Mouse (Mus musculus): ENCODE measurements around the gene Acta2. TPM values are rescaled to one million over a fixed set of nuclear protein-coding genes. Genes with fewer than 3 reads are reported as not detected.
A peak's percentile ranks its signal among the peaks of the same experiment; 100 is the strongest.

Acta2 gene
- polyA plus RNA-seq, 1 experiment from 2014 or later, result 1,820 TPM

DNA sequence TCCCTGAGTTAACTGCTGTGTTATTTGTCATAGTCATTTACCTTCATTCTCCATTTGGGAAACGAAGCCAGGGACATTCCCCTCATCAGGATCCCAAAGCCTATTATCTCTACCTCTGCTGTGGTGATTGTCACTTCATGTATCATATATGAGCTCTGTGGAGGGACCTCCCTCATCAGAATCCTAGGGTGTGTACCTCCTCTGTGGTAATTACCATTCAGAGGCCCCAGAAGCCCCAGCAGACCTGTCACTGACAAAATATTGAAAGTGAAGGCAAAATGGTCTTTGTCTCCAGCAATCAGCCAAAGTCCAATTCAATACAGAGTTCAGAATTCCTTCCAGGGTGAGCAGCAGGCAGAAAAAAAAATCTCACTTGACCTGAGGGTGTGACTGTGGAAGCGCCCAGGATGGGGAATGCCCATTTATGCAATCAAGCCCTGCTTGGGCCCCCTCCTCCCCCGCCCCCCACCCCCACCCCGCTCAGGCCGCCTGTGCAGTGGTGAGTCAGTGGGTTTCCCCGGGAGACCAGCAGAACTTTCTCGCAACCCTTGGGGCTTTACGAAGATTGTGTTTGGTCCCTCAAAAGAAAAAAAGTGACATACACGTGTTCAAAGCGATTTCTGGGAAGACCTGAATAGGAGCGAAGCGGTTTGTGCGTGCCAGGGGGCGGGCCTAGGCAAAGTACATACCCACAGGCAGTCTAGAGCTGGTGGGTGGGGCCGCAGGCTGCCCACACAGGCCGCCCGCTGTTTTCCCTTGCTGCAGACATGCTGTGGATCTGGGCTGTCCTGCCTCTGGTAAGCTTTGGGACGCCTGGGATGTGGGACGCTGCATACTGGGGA lies 34.8 kb upstream of the Acta2 start, which contains the start of gene Fas:
Gene Fas (plus strand): TSS at position 719 of the 842 bp plus-strand sequence.
- H3K4me1 ChIP-seq, result 0 out of 2 replicates have a peak, but pooled peaks cover 7% of the 10 kb centered on the region
- peak within 1 kb of the TSS; percentile 51 for H3K4me3 ChIP-seq (replicated peaks)
- ATAC-seq (ENCODE audit: insufficient read depth, low FRiP score, low read depth), result peak; percentile 94
- WGBS, result 2% methylated on average over 19 of the region's 19 CpGs
- H3K9me3 ChIP-seq, result no peaks in the 10 kb centered on the region
- H3K9ac ChIP-seq, result 0 out of 2 replicates have a peak within 1 kb of the TSS, but pooled peaks have one; percentile 29
- H3K36me3 ChIP-seq, result no peaks in the 10 kb centered on the region
- H3K4me2 ChIP-seq, result peak within 1 kb of the TSS; percentile 94
- H3K27me3 ChIP-seq (replicated peaks), result no peaks in the 10 kb centered on the region
- H3K27ac ChIP-seq, result no peak within 1 kb of the TSS

- Histone ChIP-seq H3K4me2 (no peak overlapping the region), H3K9ac (no peak overlapping the region)
- WGBS, result 93% methylated on average over 1 of the region's 1 CpGs
These were observed 33.3 kb upstream of the Acta2 start for GRCm38 (mm10) chr19:34288696-34289095.

GRCm38 (mm10) chr19:34287656-34288415 lies 32.4 kb upstream of the Acta2 start:
- H3K36me3 ChIP-seq, result no peaks in the 10 kb centered on the region
- peaks cover 9% of the 10 kb centered on the region; the same call in 1 of the 2 replicates for H3K4me1 ChIP-seq
- H3K9ac ChIP-seq, result no peak overlapping the region
- H3K9me3 ChIP-seq, result no peaks in the 10 kb centered on the region
- no peak for ATAC-seq (ENCODE audit: insufficient read depth, low FRiP score, low read depth)
- 71% methylated on average over 13 of the region's 13 CpGs for WGBS
- H3K4me3 ChIP-seq (replicated peaks), result no peak overlapping the region
- H3K4me2 ChIP-seq, result no peak overlapping the region
- no peaks in the 10 kb centered on the region for H3K27me3 ChIP-seq (replicated peaks)
- no peak overlapping the region for H3K27ac ChIP-seq

More at GRCm38 (mm10) chr19:34288696-34289095, 33.3 kb upstream of the Acta2 start:
- no peaks in the 10 kb centered on the region for H3K36me3 ChIP-seq
- no peaks in the 10 kb centered on the region for H3K27me3 ChIP-seq (replicated peaks)
- H3K27ac ChIP-seq, result no peak overlapping the region
- H3K4me1 ChIP-seq, result peaks cover 9% of the 10 kb centered on the region; the same call in 1 of the 2 replicates
- no peaks in the 10 kb centered on the region for H3K9me3 ChIP-seq
- no peak for ATAC-seq (ENCODE audit: insufficient read depth, low FRiP score, low read depth)
- no peak overlapping the region for H3K4me3 ChIP-seq (replicated peaks)

- Histone ChIP-seq H3K27me3 (replicated peaks) (no peaks in the 10 kb centered on the region), H3K36me3 (no peaks in the 10 kb centered on the region), H3K9me3 (no peaks in the 10 kb centered on the region), H3K4me2 (no peak overlapping the region), H3K27ac (no peak overlapping the region), H3K4me1 (peaks cover 9% of the 10 kb centered on the region; the same call in 1 of the 2 replicates), H3K9ac (no peak overlapping the region), H3K4me3 (replicated peaks) (no peak overlapping the region)
- no peak for ATAC-seq (ENCODE audit: insufficient read depth, low FRiP score, low read depth)
These were observed 31.8 kb upstream of the Acta2 start for GRCm38 (mm10) chr19:34287221-34287620.

- Histone ChIP-seq H3K9ac (no peak overlapping the region), H3K4me3 (replicated peaks) (no peak overlapping the region), H3K27ac (no peak overlapping the region), H3K27me3 (replicated peaks) (no peaks in the 10 kb centered on the region), H3K4me1 (peaks cover 3% of the 10 kb centered on the region; the same call in 1 of the 2 replicates), H3K4me2 (no peak overlapping the region), H3K36me3 (no peaks in the 10 kb centered on the region), H3K9me3 (no peaks in the 10 kb centered on the region)
- WGBS, result 38% methylated on average over 2 of the region's 2 CpGs
- no peak for ATAC-seq (ENCODE audit: insufficient read depth, low FRiP score, low read depth)
These were observed 29.4 kb upstream of the Acta2 start for GRCm38 (mm10) chr19:34284826-34285225.

DNA sequence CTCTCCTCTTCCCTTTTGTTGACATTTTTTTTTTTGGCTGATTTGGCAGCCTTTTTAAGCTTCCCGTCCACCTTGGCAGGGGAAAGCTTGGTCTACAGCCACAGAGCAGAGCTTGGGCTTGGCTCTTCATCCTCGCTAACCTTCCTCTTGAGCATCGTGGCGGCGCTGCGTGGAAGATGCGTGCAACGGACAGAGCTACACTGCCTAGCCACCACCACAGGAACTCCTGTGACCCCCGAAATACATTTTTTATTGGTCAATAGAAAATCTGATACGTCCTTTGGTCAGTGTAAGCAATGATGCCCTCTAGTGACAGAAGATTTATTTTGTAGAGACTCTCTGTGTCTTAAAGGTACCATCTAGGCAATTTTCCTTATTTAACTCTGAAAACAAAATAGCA lies 29.0 kb upstream of the Acta2 start:
- no peak overlapping the region for H3K27ac ChIP-seq
- H3K9me3 ChIP-seq, result no peaks in the 10 kb centered on the region
- H3K4me2 ChIP-seq, result peak overlapping the region; percentile 23; the same call in 1 of the 2 replicates
- 56% methylated on average over 10 of the region's 10 CpGs for WGBS
- no peaks in the 10 kb centered on the region for H3K36me3 ChIP-seq
- no peak for ATAC-seq (ENCODE audit: insufficient read depth, low FRiP score, low read depth)
- H3K9ac ChIP-seq, result no peak overlapping the region
- H3K4me3 ChIP-seq (replicated peaks), result no peak overlapping the region
- no peaks in the 10 kb centered on the region for H3K27me3 ChIP-seq (replicated peaks)
- H3K4me1 ChIP-seq, result peaks cover 3% of the 10 kb centered on the region; the same call in 1 of the 2 replicates

- Histone ChIP-seq H3K9ac (no peak overlapping the region), H3K27me3 (replicated peaks) (no peaks in the 10 kb centered on the region), H3K4me1 (peaks cover 3% of the 10 kb centered on the region; the same call in 1 of the 2 replicates), H3K9me3 (no peaks in the 10 kb centered on the region), H3K27ac (no peak overlapping the region), H3K4me3 (replicated peaks) (no peak overlapping the region), H3K4me2 (no peak overlapping the region), H3K36me3 (no peaks in the 10 kb centered on the region)
- no peak for ATAC-seq (ENCODE audit: insufficient read depth, low FRiP score, low read depth)
- 55% methylated on average over 6 of the region's 6 CpGs for WGBS
These were observed 28.2 kb upstream of the Acta2 start for GRCm38 (mm10) chr19:34283614-34284013.

GRCm38 (mm10) chr19:34278078-34278477 lies 22.7 kb upstream of the Acta2 start:
- H3K9ac ChIP-seq, result no peak overlapping the region
- no peaks in the 10 kb centered on the region for H3K36me3 ChIP-seq
- no peaks in the 10 kb centered on the region for H3K27me3 ChIP-seq (replicated peaks)
- H3K4me3 ChIP-seq (replicated peaks), result no peak overlapping the region
- no peak overlapping the region for H3K4me2 ChIP-seq
- ATAC-seq (ENCODE audit: insufficient read depth, low FRiP score, low read depth), result no peak
- 79% methylated on average over 3 of the region's 3 CpGs for WGBS
- H3K27ac ChIP-seq, result no peak overlapping the region
- H3K9me3 ChIP-seq, result no peaks in the 10 kb centered on the region
- H3K4me1 ChIP-seq, result no peaks in the 10 kb centered on the region

DNA sequence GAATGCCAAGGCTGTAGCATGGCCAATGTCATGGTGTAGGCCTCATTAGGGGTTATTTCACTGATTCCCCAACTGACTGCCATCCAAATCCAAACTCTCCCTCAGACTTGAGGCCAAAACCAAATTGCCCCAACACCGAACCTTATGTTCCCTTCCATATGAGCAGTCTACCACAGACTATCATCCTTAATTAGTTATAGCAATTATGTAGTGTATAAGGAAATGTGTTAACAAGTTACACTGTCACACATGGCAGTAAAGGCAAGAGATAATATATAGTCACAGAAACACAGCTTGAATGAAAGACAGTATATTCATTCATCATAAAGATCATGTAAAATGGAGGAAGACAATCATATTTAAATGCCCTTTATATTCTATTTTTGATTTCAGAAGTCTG lies 17.7 kb upstream of the Acta2 start:
- H3K36me3 ChIP-seq, result no peaks in the 10 kb centered on the region
- no peak overlapping the region for H3K27ac ChIP-seq
- no peak overlapping the region for H3K9ac ChIP-seq
- H3K9me3 ChIP-seq, result no peaks in the 10 kb centered on the region
- no peak overlapping the region for H3K4me2 ChIP-seq
- 100% methylated on average over 1 of the region's 1 CpGs for WGBS
- ATAC-seq (ENCODE audit: insufficient read depth, low FRiP score, low read depth), result no peak
- no peaks in the 10 kb centered on the region for H3K27me3 ChIP-seq (replicated peaks)
- no peak overlapping the region for H3K4me3 ChIP-seq (replicated peaks)
- no peaks in the 10 kb centered on the region for H3K4me1 ChIP-seq

- no peaks in the 10 kb centered on the region for H3K36me3 ChIP-seq
- WGBS, result 87% methylated on average over 13 of the region's 13 CpGs
- H3K9me3 ChIP-seq, result no peaks in the 10 kb centered on the region
- ATAC-seq (ENCODE audit: insufficient read depth, low FRiP score, low read depth), result no peak
- no peaks in the 10 kb centered on the region for H3K4me1 ChIP-seq
- no peak overlapping the region for H3K4me2 ChIP-seq
- no peaks in the 10 kb centered on the region for H3K27me3 ChIP-seq (replicated peaks)
- no peak overlapping the region for H3K27ac ChIP-seq
- no peak overlapping the region for H3K4me3 ChIP-seq (replicated peaks)
- no peak overlapping the region for H3K9ac ChIP-seq
These were observed 15.6 kb upstream of the Acta2 start for GRCm38 (mm10) chr19:34270824-34271464.

DNA sequence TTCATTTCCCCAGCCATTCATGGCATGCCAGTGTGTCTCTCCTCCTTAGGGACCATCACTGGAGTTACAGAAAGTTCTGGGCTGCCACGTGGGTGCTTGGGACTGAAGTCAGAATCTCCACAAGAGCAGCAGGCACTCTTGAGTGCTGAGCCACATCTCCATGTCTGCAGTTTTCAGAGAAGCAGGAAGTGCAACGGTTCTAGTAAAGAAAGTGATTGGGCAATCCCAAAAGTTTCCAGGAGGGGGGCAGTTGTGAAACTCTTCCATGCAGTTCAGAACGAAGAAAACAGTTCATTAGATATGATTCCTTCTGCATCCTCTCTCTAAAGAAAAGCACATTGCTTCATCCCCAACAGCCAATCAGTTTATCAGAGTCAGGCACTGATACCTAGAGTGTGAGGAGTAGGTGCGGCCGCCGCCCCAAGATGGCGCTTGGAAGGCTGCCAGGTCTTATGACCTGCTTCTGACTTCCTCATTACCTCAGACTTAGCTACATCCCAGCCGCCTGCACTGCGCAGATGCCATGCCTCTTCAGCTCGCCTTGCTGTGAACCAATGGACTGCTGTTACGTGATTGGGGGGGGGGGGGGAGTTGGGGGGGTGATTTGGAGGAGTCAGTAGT lies 14.8 kb upstream of the Acta2 start:
- Histone ChIP-seq H3K36me3 (no peaks in the 10 kb centered on the region), H3K27me3 (replicated peaks) (no peaks in the 10 kb centered on the region), H3K27ac (no peak overlapping the region), H3K9me3 (no peaks in the 10 kb centered on the region), H3K4me3 (replicated peaks) (no peak overlapping the region), H3K9ac (no peak overlapping the region), H3K4me1 (no peaks in the 10 kb centered on the region), H3K4me2 (no peak overlapping the region)
- 83% methylated on average over 11 of the region's 11 CpGs for WGBS
- peak; percentile 60; the same call in 1 of the 2 replicates for ATAC-seq (ENCODE audit: insufficient read depth, low FRiP score, low read depth)
